Mouse (Mus musculus) right cerebral cortex, postnatal 36 days (tissue): ENCODE results near the gene Olfr157.
"Not testable (repeated sequence)": the region's sequence is repeated elsewhere in the genome, so short reads cannot be mapped to it uniquely, and the experiment has no call there.

Source experiments
- DNase-seq, 2 experiments: peaks; one replicate each; pipeline ENCODE4 v3.0.0; 2022; ENCODE audit warnings: low spot score in 2 of 2, mixed read lengths in 1 of 2

Gene Olfr157

GRCm38 (mm10) chr4:43798936-43799335 lies 41.1 kb downstream of the Olfr157 start:
- no peak for DNase-seq

- DNase-seq = not testable (repeated sequence)
Observed at GRCm38 (mm10) chr4:43795844-43796243, 44.2 kb downstream of the Olfr157 start.

GRCm38 (mm10) chr4:43795296-43795695 lies 44.7 kb downstream of the Olfr157 start:
- no peak for DNase-seq
